Mouse (Mus musculus) liver, adult 2 months (tissue): ENCODE measurements around the gene Txk.

Source experiments
- CTCF ChIP-seq: fragments of 200-500 bp; IDR thresholded peaks from 2 replicates; pipeline ENCODE4 v1.5.1; 2011; ENCODE audit warnings: low read depth, low read length, control low read depth
- POLR2A ChIP-seq: fragments of 200-500 bp; IDR thresholded peaks from 2 replicates; pipeline ENCODE4 v1.6.1; 2011; ENCODE audit warnings: low read length, control low read depth; ENCODE audit not compliant: insufficient read depth; ENCODE audit errors: extremely low read depth

DNA sequence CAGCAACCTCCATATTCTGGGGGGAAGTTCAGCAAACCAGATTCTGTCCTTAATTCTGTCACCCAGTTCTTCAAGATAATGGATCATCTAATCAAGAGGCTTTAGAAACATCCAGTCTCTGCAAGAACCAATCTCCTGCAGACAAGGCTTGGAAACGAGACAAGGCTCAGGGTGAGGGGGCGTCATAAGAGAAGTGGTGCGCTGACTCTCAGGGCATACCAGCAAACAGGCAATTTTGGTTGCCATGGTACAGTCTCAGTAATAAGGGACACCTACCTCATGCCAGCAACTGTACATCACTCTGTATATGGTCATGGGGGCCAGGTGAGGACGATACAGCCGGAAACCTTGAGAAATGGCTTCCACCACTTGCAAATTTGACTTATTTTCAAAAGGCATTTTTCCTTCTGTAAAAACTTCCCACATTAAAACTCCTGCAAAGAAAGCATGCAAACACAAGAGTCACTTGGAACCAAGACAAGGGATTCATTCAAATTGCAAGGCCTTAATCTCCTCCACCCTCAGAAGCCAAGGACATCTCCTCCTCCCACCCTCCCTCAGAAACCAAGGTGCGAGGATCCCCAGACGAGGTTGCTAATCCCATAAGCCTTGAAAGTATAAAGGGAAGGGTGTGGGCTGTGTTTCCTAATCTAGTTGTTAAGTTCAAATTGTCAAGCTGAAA, 53.6 kb downstream of the Txk start:
- TF ChIP-seq CTCF (no peak), POLR2A (no peak)
